Mouse (Mus musculus): ENCODE measurements around the gene Tnfrsf14. TPM values are rescaled to one million over a fixed set of nuclear protein-coding genes. Genes with fewer than 3 reads are reported as not detected.
A peak's percentile ranks its signal among the peaks of the same experiment; 100 is the strongest.

The Tnfrsf14 gene
- polyA plus RNA-seq, 1 experiment from 2014 or later = 0.28 TPM

GRCm38 (mm10) chr4:154946319-154946718 is 18.0 kb upstream of the Tnfrsf14 start:
- Histone ChIP-seq H3K9ac (peak overlapping the region; percentile 32; the same call in 1 of the 2 replicates), H3K27ac (peak overlapping the region; percentile 69), H3K9me3 (no peaks in the 10 kb centered on the region), H3K4me3 (peak overlapping the region; percentile 32), H3K4me2 (peak overlapping the region; percentile 60), H3K4me1 (peaks cover 23% of the 10 kb centered on the region), H3K27me3 (replicated peaks) (no peaks in the 10 kb centered on the region), H3K36me3 (replicated peaks) (no peaks in the 10 kb centered on the region)
- WGBS = 0% methylated on average over 8 of the region's 8 CpGs
- ATAC-seq (replicated peaks) = peak; percentile 77

- ATAC-seq (replicated peaks) = peak; percentile 40
- no peaks in the 10 kb centered on the region for H3K27me3 ChIP-seq (replicated peaks)
- H3K36me3 ChIP-seq (replicated peaks) = no peaks in the 10 kb centered on the region
- 16% methylated on average over 2 of the region's 2 CpGs for WGBS
- no peak overlapping the region for H3K4me3 ChIP-seq
- H3K4me2 ChIP-seq = no peak overlapping the region
- peaks cover 18% of the 10 kb centered on the region for H3K4me1 ChIP-seq
- no peak overlapping the region for H3K9ac ChIP-seq
- no peak overlapping the region for H3K27ac ChIP-seq
- no peaks in the 10 kb centered on the region for H3K9me3 ChIP-seq
Observed at GRCm38 (mm10) chr4:154944121-154944590, 15.8 kb upstream of the Tnfrsf14 start.

- Histone ChIP-seq H3K27ac (no peak overlapping the region), H3K4me1 (peaks cover 18% of the 10 kb centered on the region), H3K27me3 (replicated peaks) (no peaks in the 10 kb centered on the region), H3K9me3 (no peaks in the 10 kb centered on the region), H3K4me3 (no peak overlapping the region), H3K4me2 (no peak overlapping the region), H3K36me3 (replicated peaks) (no peaks in the 10 kb centered on the region), H3K9ac (no peak overlapping the region)
- no peak for ATAC-seq (replicated peaks)
- WGBS = 92% methylated on average over 6 of the region's 6 CpGs
Observed at GRCm38 (mm10) chr4:154943323-154944039, 15.1 kb upstream of the Tnfrsf14 start.

GRCm38 (mm10) chr4:154942632-154943322 is 14.4 kb upstream of the Tnfrsf14 start:
- H3K4me1 ChIP-seq = peaks cover 13% of the 10 kb centered on the region
- no peak overlapping the region for H3K27ac ChIP-seq
- no peak for ATAC-seq (replicated peaks)
- no peak overlapping the region for H3K9ac ChIP-seq
- no peak overlapping the region for H3K4me2 ChIP-seq
- H3K36me3 ChIP-seq (replicated peaks) = no peaks in the 10 kb centered on the region
- no peaks in the 10 kb centered on the region for H3K9me3 ChIP-seq
- H3K27me3 ChIP-seq (replicated peaks) = no peaks in the 10 kb centered on the region
- 88% methylated on average over 10 of the region's 10 CpGs for WGBS
- H3K4me3 ChIP-seq = no peak overlapping the region

- H3K27ac ChIP-seq = no peak overlapping the region
- WGBS = 91% methylated on average over 5 of the region's 5 CpGs
- no peaks in the 10 kb centered on the region for H3K9me3 ChIP-seq
- no peak overlapping the region for H3K9ac ChIP-seq
- H3K4me2 ChIP-seq = no peak overlapping the region
- H3K4me1 ChIP-seq = peaks cover 13% of the 10 kb centered on the region
- no peak for ATAC-seq (replicated peaks)
- no peak overlapping the region for H3K4me3 ChIP-seq
- H3K27me3 ChIP-seq (replicated peaks) = no peaks in the 10 kb centered on the region
- no peaks in the 10 kb centered on the region for H3K36me3 ChIP-seq (replicated peaks)
Observed at GRCm38 (mm10) chr4:154941831-154942230, 13.5 kb upstream of the Tnfrsf14 start.

GRCm38 (mm10) chr4:154940156-154940555 is 11.8 kb upstream of the Tnfrsf14 start:
- Histone ChIP-seq H3K27ac (no peak overlapping the region), H3K9me3 (no peaks in the 10 kb centered on the region), H3K4me2 (no peak overlapping the region), H3K36me3 (replicated peaks) (no peaks in the 10 kb centered on the region), H3K27me3 (replicated peaks) (no peaks in the 10 kb centered on the region), H3K4me3 (no peak overlapping the region), H3K4me1 (no peaks in the 10 kb centered on the region; the same call in 1 of the 2 replicates), H3K9ac (no peak overlapping the region)
- ATAC-seq (replicated peaks) = no peak
- 94% methylated on average over 2 of the region's 2 CpGs for WGBS

- H3K36me3 ChIP-seq (replicated peaks) = no peaks in the 10 kb centered on the region
- H3K9ac ChIP-seq = no peak overlapping the region
- no peaks in the 10 kb centered on the region for H3K27me3 ChIP-seq (replicated peaks)
- H3K4me2 ChIP-seq = no peak overlapping the region
- no peaks in the 10 kb centered on the region for H3K9me3 ChIP-seq
- 93% methylated on average over 1 of the region's 1 CpGs for WGBS
- no peak overlapping the region for H3K27ac ChIP-seq
- no peaks in the 10 kb centered on the region; the same call in 1 of the 2 replicates for H3K4me1 ChIP-seq
- no peak overlapping the region for H3K4me3 ChIP-seq
- no peak for ATAC-seq (replicated peaks)
Observed at GRCm38 (mm10) chr4:154937746-154938145, 9.4 kb upstream of the Tnfrsf14 start.

- 50% methylated on average over 8 of the region's 8 CpGs for whole genome bisulfite sequencing
- H3K27me3 ChIP-seq (replicated peaks) = no peaks in the 10 kb centered on the region
- no peak overlapping the region for H3K4me3 ChIP-seq
- H3K9me3 ChIP-seq = no peaks in the 10 kb centered on the region
- no peaks in the 10 kb centered on the region for H3K36me3 ChIP-seq (replicated peaks)
- H3K27ac ChIP-seq = no peak overlapping the region
- H3K9ac ChIP-seq = no peak overlapping the region
- no peaks in the 10 kb centered on the region; the same call in 1 of the 2 replicates for H3K4me1 ChIP-seq
- H3K4me2 ChIP-seq = no peak overlapping the region
- no peak for ATAC-seq (replicated peaks)
Observed at GRCm38 (mm10) chr4:154936542-154937255, 8.3 kb upstream of the Tnfrsf14 start.

GRCm38 (mm10) chr4:154935788-154936187 is 7.4 kb upstream of the Tnfrsf14 start:
- no peaks in the 10 kb centered on the region; the same call in 1 of the 2 replicates for H3K4me1 ChIP-seq
- H3K4me3 ChIP-seq = no peak overlapping the region
- H3K27me3 ChIP-seq (replicated peaks) = no peaks in the 10 kb centered on the region
- no peak overlapping the region for H3K27ac ChIP-seq
- H3K36me3 ChIP-seq (replicated peaks) = no peaks in the 10 kb centered on the region
- ATAC-seq (replicated peaks) = no peak
- 81% methylated on average over 7 of the region's 7 CpGs for WGBS
- H3K9ac ChIP-seq = no peak overlapping the region
- no peak overlapping the region for H3K4me2 ChIP-seq
- no peaks in the 10 kb centered on the region for H3K9me3 ChIP-seq

GRCm38 (mm10) chr4:154934800-154935199 is 6.4 kb upstream of the Tnfrsf14 start:
- Histone ChIP-seq H3K4me1 (no peaks in the 10 kb centered on the region; the same call in 1 of the 2 replicates), H3K36me3 (replicated peaks) (no peaks in the 10 kb centered on the region), H3K9ac (no peak overlapping the region), H3K27me3 (replicated peaks) (no peaks in the 10 kb centered on the region), H3K4me2 (no peak overlapping the region), H3K4me3 (no peak overlapping the region), H3K9me3 (no peaks in the 10 kb centered on the region), H3K27ac (no peak overlapping the region)
- WGBS = 94% methylated on average over 2 of the region's 2 CpGs
- ATAC-seq (replicated peaks) = no peak

GRCm38 (mm10) chr4:154933306-154933907 is 5.0 kb upstream of the Tnfrsf14 start:
- no peaks in the 10 kb centered on the region for H3K9me3 ChIP-seq
- no peak overlapping the region for H3K9ac ChIP-seq
- H3K27me3 ChIP-seq (replicated peaks) = no peaks in the 10 kb centered on the region
- H3K36me3 ChIP-seq (replicated peaks) = no peaks in the 10 kb centered on the region
- H3K4me2 ChIP-seq = no peak overlapping the region
- 50% methylated on average over 13 of the region's 13 CpGs for WGBS
- no peak for ATAC-seq (replicated peaks)
- no peaks in the 10 kb centered on the region; the same call in 1 of the 2 replicates for H3K4me1 ChIP-seq
- H3K4me3 ChIP-seq = no peak overlapping the region
- H3K27ac ChIP-seq = no peak overlapping the region
